Mouse (Mus musculus) adrenal gland, postnatal 25 days (tissue): Measurements from ENCODE around the gene H2-M9. TPM values are rescaled to one million over a fixed set of nuclear protein-coding genes. Genes with fewer than 3 reads are reported as not detected.

ENCODE experiments used
- DNase-seq: peaks from one replicate; pipeline ENCODE4 v3.0.0; 2021; ENCODE audit warnings: mixed read lengths
- long read RNA-seq: library from polyadenylated mRNA; stranded (forward); transcript quantifications from one replicate; pipeline ENCODE4 v2.0.0, GENCODE M21; 2021
- total RNA-seq: library from RNA; stranded (reverse); gene quantifications from 2 replicates; pipeline ENCODE4 v1.2.3, GENCODE M21; 2021

Gene H2-M9
- total RNA-seq = 0.30 TPM in 1 of 2 replicates, not detected in the other
- long read RNA-seq, partial matches to known transcripts = 1 of 1 reads
- long read RNA-seq, other reads (novel, unspliced or antisense) = 0 of 1 reads

- no peak for DNase-seq
Observed at GRCm38 (mm10) chr17:36642566-36642965, at the start of gene H2-M9. H2-M9 (minus strand) TSS chr17:36642666.

GRCm38 (mm10) chr17:36672119-36672518 lies 29.7 kb upstream of the H2-M9 start, which contains the start of gene H2-M1:
H2-M1 (minus strand) TSS chr17:36672219.
- DNase-seq = no peak

Other genes starting within 250 kb of the H2-M9 start
- gene H2-M10.4, start 180.3 kb downstream of the H2-M9 start, total RNA-seq = not detected in 2 replicates
- not detected in 2 replicates for gene H2-M11, start 95.6 kb downstream of the H2-M9 start, total RNA-seq
- not detected in 2 replicates for gene H2-M1, start 29.6 kb upstream of the H2-M9 start, total RNA-seq
- not detected in 2 replicates for gene H2-M10.5, start 130.2 kb upstream of the H2-M9 start, total RNA-seq
- not detected in 2 replicates for gene H2-M10.6, start 169.5 kb upstream of the H2-M9 start, total RNA-seq
- gene Trim26, start 194.5 kb upstream of the H2-M9 start, total RNA-seq = 69.2 and 77.1 TPM in 2 replicates
- not detected in 2 replicates for gene Trim15, start 224.5 kb upstream of the H2-M9 start, total RNA-seq
- gene Trim10, start 226.9 kb upstream of the H2-M9 start, total RNA-seq = 0.27 and 0.67 TPM in 2 replicates
- 0.61 TPM in 1 of 2 replicates, not detected in the other for gene Trim40, start 247.5 kb upstream of the H2-M9 start, total RNA-seq